Mouse (Mus musculus) thymus, adult 18-20 months (tissue): ENCODE measurements around the gene Flrt1.
"Not testable (repeated sequence)": the region's sequence is repeated elsewhere in the genome, so short reads cannot be mapped to it uniquely, and the experiment has no call there.

Source experiments
- DNase-seq, 2 experiments: peaks; one replicate each; pipeline ENCODE4 v3.0.0; 2022; ENCODE audit warnings: mixed read lengths in 2 of 2

The Flrt1 gene

GRCm38 (mm10) chr19:7099620-7100155 is 5.8 kb downstream of the Flrt1 start:
- no peak for DNase-seq

- no peak for DNase-seq
Observed at GRCm38 (mm10) chr19:7092756-7093155, 12.8 kb downstream of the Flrt1 start.

DNA sequence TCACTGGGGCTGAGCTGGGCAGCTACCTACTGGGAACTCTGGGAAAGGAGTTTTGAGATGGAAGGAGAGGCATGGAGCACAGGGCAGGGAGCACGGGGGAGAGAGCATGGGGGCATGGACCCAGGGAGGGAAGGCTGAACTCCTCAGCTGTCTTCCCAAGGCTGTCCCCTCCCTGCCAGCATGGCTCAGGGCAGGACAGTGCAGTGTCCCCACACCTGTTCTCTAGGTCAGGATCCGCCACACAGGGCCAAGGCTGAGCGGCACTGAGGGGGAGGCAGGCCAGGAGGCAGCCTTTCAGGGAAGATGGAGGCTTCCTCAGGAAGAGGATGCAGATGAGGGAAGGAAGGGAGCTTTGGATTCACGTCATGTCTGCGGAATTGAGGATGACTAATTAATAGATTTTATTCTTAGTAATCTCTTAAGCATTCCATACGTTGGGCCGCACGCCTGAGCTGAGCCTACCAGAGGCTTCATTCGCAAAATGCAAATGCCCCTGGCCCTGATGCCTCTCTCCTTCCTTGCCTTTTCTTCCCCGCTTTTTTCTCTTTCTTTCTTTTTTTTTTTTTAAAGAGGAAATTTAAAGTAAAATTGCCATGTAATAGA is 14.0 kb downstream of the Flrt1 start:
- no peak for DNase-seq

GRCm38 (mm10) chr19:7090369-7091064 is 15.0 kb downstream of the Flrt1 start:
- no peak for DNase-seq

DNA sequence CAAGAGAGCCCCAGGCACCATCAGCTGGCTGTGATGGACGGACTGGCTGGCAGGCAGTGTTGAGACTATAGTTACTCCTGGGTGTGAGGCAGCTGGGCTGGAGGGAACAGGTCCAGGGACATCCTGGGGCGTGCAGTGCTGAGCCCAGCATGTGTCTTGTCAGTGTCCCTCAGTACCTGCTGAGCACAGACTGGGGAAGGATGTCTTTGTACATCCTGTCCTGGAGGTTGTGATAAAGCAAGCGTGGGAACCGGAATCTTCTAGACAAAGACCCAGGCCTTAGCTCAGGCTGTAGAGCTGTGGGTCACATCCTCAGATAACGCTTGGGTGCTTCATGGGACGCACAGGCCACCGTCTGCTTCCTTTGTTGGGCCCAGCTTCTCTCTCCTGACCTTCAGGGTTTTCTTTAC is 15.7 kb downstream of the Flrt1 start:
- DNase-seq: no peak

DNA sequence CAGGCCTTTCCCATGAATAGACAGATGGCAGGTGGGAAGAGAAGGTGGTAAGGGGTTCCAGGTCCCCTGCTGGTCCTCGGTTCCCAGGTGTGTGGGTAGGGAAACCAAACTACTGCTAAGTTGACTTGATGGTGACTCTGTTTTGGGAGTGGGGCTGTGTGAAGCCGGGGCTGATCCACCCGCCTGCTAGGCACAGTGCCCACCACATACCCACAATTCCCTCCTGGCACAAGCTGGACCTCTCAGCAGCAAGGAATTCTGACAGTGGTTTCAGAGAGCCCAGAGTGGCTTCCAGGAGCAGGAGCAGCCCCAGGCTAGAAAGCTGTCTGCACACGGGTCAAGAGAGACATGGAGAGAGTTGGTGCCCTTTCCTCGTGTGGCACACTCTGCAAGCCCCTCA is 16.5 kb downstream of the Flrt1 start:
- no peak for DNase-seq

DNA sequence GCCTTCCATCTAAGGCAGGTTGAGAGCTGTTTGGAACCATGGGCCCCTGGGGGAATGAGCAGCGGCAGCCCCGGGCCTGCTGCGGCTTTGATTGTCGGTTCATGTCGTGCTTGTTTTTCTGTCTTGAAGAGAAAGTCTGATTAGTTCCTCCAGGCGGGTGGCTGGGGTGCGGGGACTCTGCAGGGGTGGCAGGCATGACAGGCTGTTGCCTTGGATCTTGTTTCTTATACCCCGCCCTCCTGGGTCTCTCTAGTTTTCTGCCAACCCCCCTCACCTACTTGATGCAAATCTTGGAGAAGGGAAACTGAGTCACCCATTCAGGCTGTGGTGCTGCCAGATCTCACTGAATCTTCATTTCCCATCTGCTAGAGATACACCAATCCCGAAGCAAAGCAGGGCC is 17.0 kb downstream of the Flrt1 start:
- no peak for DNase-seq

DNA sequence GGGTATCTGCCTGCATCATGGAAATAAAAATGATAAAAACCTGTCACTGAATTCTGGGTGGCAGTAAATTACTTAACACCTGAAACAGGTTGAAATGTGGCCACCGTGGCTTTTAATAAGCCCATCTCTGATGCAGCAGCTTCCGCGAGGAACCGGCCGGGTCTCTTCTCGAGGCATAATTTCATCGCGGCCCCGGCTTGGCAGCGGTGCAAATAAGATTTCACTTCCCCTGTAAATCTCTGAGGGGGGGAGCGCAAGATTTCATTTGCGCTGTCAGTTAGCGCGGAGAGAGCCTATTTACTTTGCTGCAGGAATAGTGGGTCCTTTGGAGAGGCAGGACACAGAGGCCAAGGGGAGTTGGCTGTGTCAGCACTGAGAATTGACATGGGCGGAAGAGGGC is 20.8 kb downstream of the Flrt1 start:
- no peak for DNase-seq

GRCm38 (mm10) chr19:7083035-7083794 is 22.3 kb downstream of the Flrt1 start:
- DNase-seq: no peak

DNA sequence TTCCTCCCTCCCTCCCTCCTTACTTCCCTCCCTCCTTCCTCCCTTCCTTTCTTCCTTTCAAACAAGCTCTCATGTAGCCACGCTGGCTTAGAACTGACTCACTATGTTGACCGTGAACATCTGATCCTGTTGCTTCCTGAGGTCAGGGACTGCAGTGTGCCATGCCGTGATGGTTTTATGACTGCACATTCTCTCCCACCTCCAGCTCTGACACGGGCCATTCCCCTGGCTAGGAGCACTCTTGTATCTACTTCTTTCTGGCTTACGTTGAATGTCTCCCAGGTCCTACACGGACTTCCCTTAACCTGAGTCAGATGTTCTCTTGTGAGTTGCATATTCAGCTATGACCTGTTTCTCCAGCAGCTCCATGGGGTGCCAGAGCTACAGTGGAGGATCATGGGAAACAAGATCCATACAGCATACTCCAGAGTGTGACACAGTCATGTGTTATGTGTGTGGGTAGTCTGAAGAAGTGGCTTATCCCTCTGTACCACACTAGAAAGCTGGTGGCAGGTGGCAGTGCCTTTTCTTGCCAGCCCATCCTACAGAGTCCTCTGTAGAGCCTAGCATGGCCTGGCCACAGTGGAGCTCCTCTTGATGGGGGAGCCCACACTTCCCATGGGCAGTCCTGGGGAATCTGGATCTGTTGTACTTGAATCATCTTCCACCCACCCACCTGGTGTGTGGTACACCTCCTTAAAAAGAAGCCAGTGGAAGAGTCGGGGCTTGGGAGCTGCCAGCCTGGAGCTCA is 23.8 kb downstream of the Flrt1 start:
- no peak for DNase-seq

DNA sequence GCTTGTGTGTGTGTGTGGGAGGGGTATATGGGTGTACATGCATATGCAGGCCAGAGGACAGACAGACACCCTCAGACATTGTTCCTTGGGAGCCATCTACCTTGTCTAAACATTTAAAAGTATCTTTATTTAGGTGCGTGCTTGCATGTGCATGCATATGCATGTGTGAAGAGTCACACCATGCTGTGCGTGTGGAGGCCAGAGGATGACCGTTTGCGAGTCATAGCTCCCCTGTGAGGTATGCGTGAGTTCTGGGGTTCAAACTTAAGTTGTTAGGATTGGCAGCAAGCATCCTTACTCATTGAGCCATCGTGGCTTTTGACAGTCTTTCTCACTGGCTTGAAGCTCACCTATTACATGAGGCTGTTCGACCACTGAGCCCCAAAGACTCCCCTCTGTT is 27.3 kb downstream of the Flrt1 start:
- DNase-seq: no peak

DNA sequence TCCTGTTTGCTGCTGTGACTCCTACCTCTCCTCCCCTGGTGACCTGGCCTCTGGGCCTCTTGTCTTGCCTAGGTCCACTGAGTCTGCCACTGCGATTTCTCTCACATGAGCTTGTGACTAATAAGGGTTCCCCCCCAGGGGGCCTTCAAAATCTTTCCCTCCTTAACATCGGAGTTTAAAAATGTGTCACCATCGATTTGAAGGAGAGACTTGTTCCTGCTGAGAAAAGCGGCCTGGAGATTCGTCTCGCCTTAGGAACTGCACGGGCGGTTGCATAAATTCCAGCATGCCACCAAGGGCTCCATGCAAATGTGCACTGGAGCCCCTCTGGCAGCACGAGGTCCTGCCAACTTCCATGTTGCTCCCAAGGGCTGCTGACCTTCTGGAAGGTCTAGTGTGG is 27.9 kb downstream of the Flrt1 start:
- DNase-seq: no peak

GRCm38 (mm10) chr19:7075336-7075735 is 30.2 kb downstream of the Flrt1 start:
- DNase-seq: not testable (repeated sequence)

- DNase-seq: no peak
Observed at GRCm38 (mm10) chr19:7073997-7074781, 31.3 kb downstream of the Flrt1 start.

- no peak for DNase-seq
Observed at GRCm38 (mm10) chr19:7072221-7072620, 33.3 kb downstream of the Flrt1 start.

DNA sequence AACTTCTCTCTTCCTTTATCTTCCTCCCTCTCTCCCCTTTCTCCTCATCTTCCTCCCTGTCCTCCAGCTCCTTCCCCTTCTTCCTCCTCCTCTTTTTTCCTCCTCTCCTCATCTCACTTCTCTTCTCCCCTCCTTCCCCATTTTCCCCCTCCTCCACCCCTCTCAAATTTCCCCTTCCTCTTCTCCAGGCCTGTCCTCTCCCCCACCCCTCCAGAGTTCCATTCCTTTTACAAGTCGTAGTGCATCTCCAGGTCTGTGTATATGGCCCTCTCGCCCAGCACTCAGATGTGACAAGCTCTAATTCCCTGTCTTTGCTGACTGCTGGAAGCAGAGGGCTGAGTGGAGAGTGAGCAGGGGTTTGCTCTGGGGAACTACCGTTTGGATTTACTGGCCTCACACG is 34.8 kb downstream of the Flrt1 start:
- DNase-seq: no peak

DNA sequence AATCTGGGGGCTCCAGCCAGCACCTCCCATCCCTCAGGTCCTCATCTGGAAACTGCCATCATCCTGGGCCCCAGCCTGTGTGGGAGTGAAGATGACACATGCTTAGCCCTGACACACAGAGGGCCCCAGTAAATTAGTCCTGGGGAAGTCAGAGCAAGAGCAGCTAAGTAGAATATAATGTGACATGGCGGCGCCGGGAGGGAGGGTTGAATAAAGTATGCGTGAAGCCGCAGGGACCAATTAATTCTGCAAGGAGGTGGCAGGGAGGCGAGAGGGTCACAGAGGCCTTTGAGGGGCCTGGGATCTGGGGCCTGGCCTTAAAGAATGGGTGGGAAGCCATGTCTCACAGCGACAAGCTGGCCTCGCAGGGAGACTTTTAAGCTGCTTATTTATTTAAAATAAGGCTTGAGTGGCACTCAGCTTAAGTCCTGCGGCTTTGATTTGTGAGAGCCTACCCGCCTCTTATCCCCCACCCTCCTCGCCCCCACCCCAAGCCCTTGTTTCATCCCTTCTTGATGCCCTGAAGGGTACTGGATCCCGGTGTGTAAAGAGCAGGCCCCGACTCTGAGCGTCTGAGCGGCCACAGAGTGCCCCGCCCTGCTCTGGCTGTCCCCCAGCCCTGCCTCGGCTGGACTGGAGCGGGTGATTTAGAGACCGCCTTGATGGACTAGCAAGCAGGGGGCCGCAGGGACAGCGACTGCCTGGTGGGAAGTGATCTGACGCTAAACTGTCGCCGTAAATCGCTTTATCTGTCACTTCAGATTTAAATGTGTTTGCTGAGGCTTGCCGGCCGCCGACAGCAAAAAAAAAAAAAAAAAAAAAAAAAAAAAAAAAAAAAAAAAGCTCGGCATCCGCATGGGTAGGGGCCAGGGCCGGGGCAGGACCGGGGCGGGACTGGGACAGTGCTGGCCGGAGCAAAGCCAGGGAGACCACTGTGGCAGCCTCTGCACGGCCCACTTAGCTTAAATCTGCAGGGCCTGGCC is 35.5 kb downstream of the Flrt1 start:
- no peak for DNase-seq

DNA sequence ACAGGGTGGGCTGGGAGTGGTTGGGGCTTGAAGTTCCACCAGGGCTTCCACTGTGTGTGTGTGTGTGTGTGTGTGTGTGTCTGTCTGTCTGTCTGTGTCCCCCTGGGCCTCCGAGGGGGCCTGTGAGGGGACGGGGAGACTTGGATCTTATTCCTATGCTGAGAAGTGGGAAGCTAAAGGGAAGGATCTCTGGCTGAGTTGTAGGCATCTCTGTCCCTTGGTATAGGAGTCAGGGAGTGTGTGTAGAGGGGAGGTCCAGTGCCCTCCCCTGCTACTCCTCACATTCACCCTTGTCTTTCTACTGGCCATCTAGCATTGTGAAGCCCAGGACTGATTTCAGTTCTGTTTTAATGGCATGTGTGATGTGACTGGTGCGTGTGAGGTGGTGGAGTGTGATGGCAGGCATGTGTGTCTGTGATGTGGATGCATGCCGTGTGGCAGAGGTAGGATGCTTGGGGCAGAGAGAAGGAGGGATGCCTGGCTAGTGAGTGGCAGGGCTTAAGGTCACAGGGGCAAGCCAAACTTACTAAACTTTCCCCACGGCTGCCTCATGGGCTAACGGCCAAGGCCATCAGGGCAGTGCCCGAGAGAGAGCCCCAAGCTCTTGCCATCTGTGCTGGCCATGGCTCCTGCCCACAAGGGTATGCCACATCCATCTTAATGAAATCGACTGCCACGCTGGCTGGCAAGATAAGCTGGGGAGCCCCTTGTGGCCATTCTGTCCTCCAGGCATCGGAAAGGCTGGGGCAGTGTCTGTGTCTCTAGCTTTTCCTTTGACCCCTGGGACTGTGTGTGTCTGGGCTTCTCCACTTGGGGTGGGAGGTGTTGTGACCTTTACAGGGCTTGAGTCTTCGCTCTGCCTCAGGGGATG is 36.6 kb downstream of the Flrt1 start:
- no peak for DNase-seq

DNA sequence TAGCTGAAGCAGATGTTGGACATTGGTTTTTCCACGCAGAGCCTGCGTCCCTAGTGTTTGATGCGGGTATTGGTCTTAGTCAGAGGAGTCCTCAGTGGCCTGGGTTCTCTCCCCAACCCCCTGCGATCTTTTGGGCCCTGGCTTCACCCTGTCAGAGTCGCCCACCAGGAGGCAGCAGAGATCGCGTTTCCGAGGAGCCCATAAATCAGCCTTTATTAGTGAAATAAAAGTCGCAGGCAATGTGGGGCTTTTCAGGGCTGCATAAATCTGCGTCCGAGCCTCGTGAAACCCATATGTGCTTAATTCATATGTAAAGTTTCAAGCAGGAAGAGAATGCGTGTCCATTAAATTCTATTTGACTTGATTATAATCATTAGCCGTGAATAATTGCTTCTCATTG is 37.4 kb downstream of the Flrt1 start:
- DNase-seq: peak; percentile 38 to 53
